Mouse (Mus musculus) liver, embryonic 13.5 days (tissue): ENCODE results near the gene Gm9044. TPM values are rescaled to one million over a fixed set of nuclear protein-coding genes. Genes with fewer than 3 reads are reported as not detected.
"Not testable (repeated sequence)": the region's sequence is repeated elsewhere in the genome, so short reads cannot be mapped to it uniquely, and the experiment has no call there.

ENCODE experiments used
- ATAC-seq: fragments of 200-750 bp; cut with Nextera tagmentation; 2 replicates; pipeline ENCODE4 v1.8.0; 2017; ENCODE audit warnings: low read depth, mild to moderate bottlenecking, moderate number of reproducible peaks, moderate library complexity
- DNase-seq: peaks from one replicate; pipeline ENCODE4 v3.0.0; 2022
- H3K27ac ChIP-seq: fragments of 300-500 bp; sonication (generic); 2 replicates; pipeline ENCODE4 v1.5.1; 2015; ENCODE audit warnings: moderate library complexity, mild to moderate bottlenecking, inconsistent platforms
- H3K27me3 ChIP-seq: fragments of 300-500 bp; sonication (generic); 2 replicates; pipeline ENCODE4 v1.6.1; 2015; ENCODE audit warnings: mild to moderate bottlenecking, inconsistent platforms
- H3K36me3 ChIP-seq: fragments of 300-500 bp; sonication (generic); 2 replicates; pipeline ENCODE4 v1.6.1; 2015; ENCODE audit warnings: mild to moderate bottlenecking, inconsistent platforms
- H3K4me1 ChIP-seq: fragments of 300-500 bp; sonication (generic); replicated peaks from 2 replicates; pipeline ENCODE4 v1.6.1; 2015; ENCODE audit warnings: inconsistent platforms
- H3K4me2 ChIP-seq: fragments of 300-500 bp; sonication (generic); 2 replicates; pipeline ENCODE4 v1.6.1; 2015; ENCODE audit warnings: inconsistent platforms, mild to moderate bottlenecking, moderate library complexity
- H3K4me3 ChIP-seq: fragments of 300-500 bp; sonication (generic); replicated peaks from 2 replicates; pipeline ENCODE4 v1.5.1; 2015; ENCODE audit warnings: mild to moderate bottlenecking, inconsistent platforms
- H3K9ac ChIP-seq: fragments of 300-500 bp; sonication (generic); 2 replicates; pipeline ENCODE4 v1.6.1; 2015; ENCODE audit warnings: mild to moderate bottlenecking, inconsistent platforms
- H3K9me3 ChIP-seq: fragments of 300-500 bp; sonication (generic); replicated peaks from 2 replicates; pipeline ENCODE4 v1.6.1; 2016; ENCODE audit warnings: inconsistent platforms
- WGBS: fragments of 180-500 bp; shearing (Covaris S2); methylation state at CpG from one replicate; pipeline ENCODE4 v1.1.7; 2015; ENCODE audit not compliant: insufficient replicate concordance; 5-methylcytosine and 5-hydroxymethylcytosine counted together
- polyA plus RNA-seq: library from polyadenylated mRNA; unstranded; fragments of >200 nt; fragmentation: Nextera tagmentation; extraction: Ambion mirVana; gene quantifications from 2 replicates; pipeline ENCODE4 v1.2.1, GENCODE M21; 2015

Gene Gm9044
- polyA plus RNA-seq, 1 experiment from 2014 or later: 0.08 TPM

DNA sequence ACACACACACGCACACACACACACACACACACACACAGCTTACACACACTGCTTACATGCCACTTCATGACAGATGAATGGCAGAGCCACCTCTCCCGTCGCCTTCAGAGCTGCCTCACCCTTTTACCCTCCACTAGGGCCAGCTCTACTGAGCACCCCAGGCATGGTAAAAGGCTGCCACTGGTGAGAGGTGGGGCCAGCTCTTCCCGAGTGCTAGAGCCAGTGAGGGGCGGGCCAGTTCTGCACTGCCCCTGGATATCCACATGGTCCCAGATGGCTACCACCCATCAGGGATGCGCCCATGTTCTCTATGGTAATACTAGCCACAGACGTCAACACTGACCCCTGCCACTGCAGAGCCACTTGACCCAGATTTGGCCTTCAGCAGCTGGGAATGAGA is 49.6 kb downstream of the Gm9044 start:
- H3K4me2 ChIP-seq, H3K4me1 ChIP-seq, DNase-seq, H3K9me3 ChIP-seq, H3K4me3 ChIP-seq, H3K27ac ChIP-seq, H3K9ac ChIP-seq, H3K36me3 ChIP-seq, H3K27me3 ChIP-seq, ATAC-seq: not testable (repeated sequence)
- 75% methylated on average over 6 of the region's 7 CpGs for WGBS

Other genes with a start within 250 kb of the Gm9044 start
- gene Mdm1, start 190.6 kb downstream of the Gm9044 start, polyA plus RNA-seq: 10.7 and 13.9 TPM in 2 replicates
- gene Il22, start 127.5 kb downstream of the Gm9044 start, polyA plus RNA-seq: not detected in 2 replicates
- gene Gm32717, start 91.6 kb downstream of the Gm9044 start, polyA plus RNA-seq: not detected in 2 replicates
- not detected in 2 replicates for gene Gm32802, start 73.7 kb downstream of the Gm9044 start, polyA plus RNA-seq
- gene Iltifb, start 37.4 kb downstream of the Gm9044 start, polyA plus RNA-seq: not detected in 2 replicates
- 0.08 TPM in 1 of 2 replicates, not detected in the other for gene Gm9040, start 5.4 kb downstream of the Gm9044 start, polyA plus RNA-seq
- gene Gm9045, start 5.4 kb upstream of the Gm9044 start, polyA plus RNA-seq: 0.07 TPM in 1 of 2 replicates, not detected in the other
- gene Gm9046, start 10.8 kb upstream of the Gm9044 start, polyA plus RNA-seq: not detected in 2 replicates
- gene Gm9048, start 16.3 kb upstream of the Gm9044 start, polyA plus RNA-seq: not detected in 2 replicates
- 0.07 TPM in 1 of 2 replicates, not detected in the other for gene Gm9049, start 21.7 kb upstream of the Gm9044 start, polyA plus RNA-seq
- not detected in 2 replicates for gene Ifng, start 108.6 kb upstream of the Gm9044 start, polyA plus RNA-seq